Mouse (Mus musculus): ENCODE results near the gene Mlc1.

DNA sequence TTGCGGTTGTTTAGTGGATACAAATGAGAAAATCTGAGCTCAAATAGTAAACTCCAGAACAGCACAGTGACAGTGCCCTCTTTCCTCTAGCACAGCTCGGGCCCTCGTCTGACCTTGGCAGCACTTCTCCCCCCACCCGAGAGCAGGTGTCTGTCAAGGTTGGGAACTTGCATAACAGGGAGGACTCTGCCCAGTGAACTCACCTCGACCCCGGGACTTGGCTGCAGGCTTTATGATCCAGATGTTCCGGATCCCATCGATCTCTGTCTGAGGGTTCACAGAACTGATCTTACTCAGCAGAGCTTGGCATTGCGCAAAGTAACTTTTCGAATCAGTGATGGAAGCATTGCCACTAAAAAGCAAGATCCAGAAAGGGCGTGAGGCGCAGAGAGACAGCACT is 59.5 kb downstream of the Mlc1 start:
- no peak for TF ChIP-seq CTCF (conservative IDR thresholded peaks at IDR 0.05; ENCODE audit: low read length)
- no peak for TF ChIP-seq NANOG (IDR thresholded peaks at IDR 0.05; ENCODE audit: borderline replicate concordance, low read length)

Data from E14TG2a.4 (cell line).